Mouse (Mus musculus): ENCODE results near the gene Pyroxd2.

GRCm38 (mm10) chr19:42725056-42725972 lies 27.3 kb downstream of the Pyroxd2 start:
- TF ChIP-seq CTCF (IDR thresholded peaks at IDR 0.05; ENCODE audit: control insufficient read depth, insufficient read depth, insufficient read length), result no peak
- TF ChIP-seq CEBPB (IDR thresholded peaks at IDR 0.05; ENCODE audit: low read depth), result no peak
- TF ChIP-seq MAX (IDR thresholded peaks at IDR 0.05), result no peak
- no peak for TF ChIP-seq USF1 (IDR thresholded peaks at IDR 0.05; ENCODE audit: low read depth)
